Mouse (Mus musculus): ENCODE measurements around the gene Tmem205. TPM values are rescaled to one million over a fixed set of nuclear protein-coding genes. Genes with fewer than 3 reads are reported as not detected.
A peak's percentile ranks its signal among the peaks of the same experiment; 100 is the strongest.

Tmem205 gene
- 54.0 and 67.5 TPM in 2 replicates for polyA plus RNA-seq (2014; fragmentation: Nextera tagmentation; extraction: Ambion mirVana)

DNA sequence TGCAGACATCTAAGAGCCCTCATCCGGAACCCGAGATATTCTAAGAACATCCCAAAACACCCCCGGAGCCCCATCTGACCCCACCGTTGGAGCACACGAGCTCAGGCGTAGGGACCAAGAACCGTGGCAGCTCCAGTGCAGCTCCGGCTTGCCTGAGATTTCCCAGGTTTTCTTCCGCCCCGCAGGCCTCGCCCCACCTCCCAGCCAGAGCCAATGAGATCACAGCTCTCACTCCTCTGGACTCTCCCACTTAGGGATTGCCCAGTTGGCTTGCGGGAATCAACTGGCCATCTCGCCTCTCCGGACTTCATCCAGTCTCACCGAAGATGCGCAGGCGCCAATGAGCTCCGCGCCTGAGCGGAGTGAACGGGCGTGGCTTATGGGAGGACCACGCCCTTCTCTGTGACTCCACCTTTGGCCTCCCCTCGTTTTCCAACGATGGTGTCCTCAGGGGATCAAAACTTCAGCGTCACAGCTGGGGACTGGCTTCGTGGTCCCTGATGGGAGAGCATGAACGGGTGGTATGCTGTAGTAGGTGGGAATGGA is at the start of gene Tmem205, which contains the start of gene Ccdc159:
TSS of gene Tmem205 (minus strand) at position 349 of the 546 bp plus-strand sequence.
TSS of gene Ccdc159 (plus strand) at position 264 of the 546 bp plus-strand sequence.
- no peaks in the 10 kb centered on the region for H3K27me3 ChIP-seq (ENCODE audit: control insufficient read depth, insufficient read depth, low read length)
- peak within 1 kb of the TSS; percentile 51; the same call in 1 of the 2 replicates for H3K27ac ChIP-seq (ENCODE audit: low read depth, low read length)
- H3K4me1 ChIP-seq (ENCODE audit: control insufficient read depth, insufficient read depth, low read length), result peaks cover 9% of the 10 kb centered on the region
- H3K9me3 ChIP-seq (ENCODE audit: control insufficient read depth, low read length), result no peaks in the 10 kb centered on the region
- peak; percentile 98 for ATAC-seq (ENCODE audit: low FRiP score, low TSS enrichment)
- peak within 1 kb of the TSS; percentile 67 for H3K4me2 ChIP-seq (replicated peaks; ENCODE audit: low read depth, low read length)
- H3K9ac ChIP-seq (ENCODE audit: low read depth, low read length), result peak within 1 kb of the TSS; percentile 65
- peak within 1 kb of the TSS; percentile 46 for H3K4me3 ChIP-seq (ENCODE audit: low read length)
- under 1% methylated on average over 28 of the region's 28 CpGs for WGBS
- H3K36me3 ChIP-seq (ENCODE audit: control insufficient read depth, insufficient read depth, low read length), result no peaks in the 10 kb centered on the region; the same call in 1 of the 2 replicates

DNA sequence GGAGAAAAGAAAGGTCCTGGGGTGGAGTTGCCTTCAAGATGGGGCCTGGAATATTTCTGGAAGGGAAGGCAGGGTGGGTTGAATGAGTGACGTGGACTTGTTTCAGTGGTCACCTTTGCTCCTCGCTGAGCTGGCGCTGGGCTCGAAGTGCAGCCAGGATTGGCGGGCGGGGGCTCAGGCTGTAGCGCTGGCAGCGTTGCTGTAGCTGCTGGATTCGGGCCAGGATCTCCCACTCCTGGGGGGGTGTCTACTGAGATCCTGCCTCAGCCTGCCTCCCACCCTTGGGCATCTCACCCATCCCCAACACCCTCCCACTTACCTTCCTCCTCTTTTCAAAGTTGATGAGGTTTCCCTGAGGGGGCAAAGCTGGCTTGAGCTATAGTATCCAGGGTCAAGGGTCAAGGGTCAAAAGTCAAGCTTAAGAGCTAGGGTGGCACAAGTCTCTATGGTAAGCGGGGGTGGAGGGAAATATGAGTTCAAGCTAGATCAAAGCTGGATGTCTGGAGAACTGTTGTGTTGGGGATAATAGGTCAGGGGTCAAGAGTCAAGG is 49.3 kb upstream of the Tmem205 start:
- Histone ChIP-seq H3K27ac (ENCODE audit: low read depth, low read length) (no peak overlapping the region), H3K4me1 (ENCODE audit: control insufficient read depth, insufficient read depth, low read length) (no peaks in the 10 kb centered on the region), H3K36me3 (ENCODE audit: control insufficient read depth, insufficient read depth, low read length) (peaks cover 5% of the 10 kb centered on the region; the same call in 1 of the 2 replicates), H3K9ac (ENCODE audit: low read depth, low read length) (no peak overlapping the region), H3K4me2 (replicated peaks; ENCODE audit: low read depth, low read length) (no peak overlapping the region), H3K9me3 (ENCODE audit: control insufficient read depth, low read length) (no peaks in the 10 kb centered on the region), H3K4me3 (ENCODE audit: low read length) (no peak overlapping the region), H3K27me3 (ENCODE audit: control insufficient read depth, insufficient read depth, low read length) (no peaks in the 10 kb centered on the region)
- WGBS, result 88% methylated on average over 10 of the region's 10 CpGs
- ATAC-seq (ENCODE audit: low FRiP score, low TSS enrichment), result no peak

DNA sequence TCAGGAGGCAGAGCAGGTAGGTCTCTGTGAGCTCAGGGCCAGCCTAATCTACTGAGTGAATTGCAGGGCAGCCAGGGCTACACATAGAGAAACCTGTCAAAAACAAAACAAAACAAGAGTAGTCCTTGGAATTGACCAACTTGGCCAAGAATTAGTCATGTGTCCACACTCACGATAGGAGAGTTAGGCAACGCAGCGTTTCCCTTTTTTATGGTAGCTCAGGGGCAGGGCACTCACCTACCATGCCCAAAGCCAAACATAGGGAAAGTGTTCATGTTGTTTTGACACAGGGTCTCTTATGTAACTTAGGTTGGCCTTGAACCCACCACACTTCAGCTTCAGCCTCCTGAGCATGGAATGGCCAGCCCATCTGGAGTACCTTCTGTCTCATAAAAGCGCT is 41.9 kb upstream of the Tmem205 start:
- Histone ChIP-seq H3K9me3 (ENCODE audit: control insufficient read depth, low read length) (no peaks in the 10 kb centered on the region), H3K9ac (ENCODE audit: low read depth, low read length) (no peak overlapping the region), H3K4me2 (replicated peaks; ENCODE audit: low read depth, low read length) (no peak overlapping the region), H3K4me3 (ENCODE audit: low read length) (no peak overlapping the region), H3K27ac (ENCODE audit: low read depth, low read length) (no peak overlapping the region), H3K27me3 (ENCODE audit: control insufficient read depth, insufficient read depth, low read length) (no peaks in the 10 kb centered on the region), H3K36me3 (ENCODE audit: control insufficient read depth, insufficient read depth, low read length) (0 out of 2 replicates have a peak, but pooled peaks cover under 1% of the 10 kb centered on the region), H3K4me1 (ENCODE audit: control insufficient read depth, insufficient read depth, low read length) (no peaks in the 10 kb centered on the region)
- no peak for ATAC-seq (ENCODE audit: low FRiP score, low TSS enrichment)
- WGBS, result 86% methylated on average over 4 of the region's 4 CpGs

DNA sequence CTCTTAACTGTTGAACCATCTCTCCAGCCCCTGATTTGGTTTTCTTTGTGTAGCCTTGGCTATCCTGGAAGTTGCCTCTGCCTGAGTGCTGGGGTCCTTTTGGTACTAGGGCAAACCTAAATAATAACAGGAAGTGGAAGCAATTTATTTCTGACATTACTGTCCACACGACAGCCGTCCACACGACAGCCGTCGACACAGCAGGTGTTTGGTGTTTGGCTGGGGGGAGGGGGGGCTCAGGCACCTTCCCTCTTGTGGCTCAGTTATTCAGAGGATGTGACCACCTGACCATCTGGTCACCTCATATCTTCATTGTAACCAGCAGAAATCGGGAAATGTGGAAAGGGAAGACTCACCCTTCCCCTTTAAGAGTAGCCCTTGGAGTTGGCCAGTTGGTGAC is 41.5 kb upstream of the Tmem205 start:
- Histone ChIP-seq H3K4me1 (ENCODE audit: control insufficient read depth, insufficient read depth, low read length) (no peaks in the 10 kb centered on the region), H3K27me3 (ENCODE audit: control insufficient read depth, insufficient read depth, low read length) (no peaks in the 10 kb centered on the region), H3K36me3 (ENCODE audit: control insufficient read depth, insufficient read depth, low read length) (no peaks in the 10 kb centered on the region), H3K4me2 (replicated peaks; ENCODE audit: low read depth, low read length) (no peak overlapping the region), H3K27ac (ENCODE audit: low read depth, low read length) (no peak overlapping the region), H3K9ac (ENCODE audit: low read depth, low read length) (no peak overlapping the region), H3K4me3 (ENCODE audit: low read length) (no peak overlapping the region), H3K9me3 (ENCODE audit: control insufficient read depth, low read length) (no peaks in the 10 kb centered on the region)
- 52% methylated on average over 6 of the region's 6 CpGs for WGBS
- ATAC-seq (ENCODE audit: low FRiP score, low TSS enrichment), result no peak

DNA sequence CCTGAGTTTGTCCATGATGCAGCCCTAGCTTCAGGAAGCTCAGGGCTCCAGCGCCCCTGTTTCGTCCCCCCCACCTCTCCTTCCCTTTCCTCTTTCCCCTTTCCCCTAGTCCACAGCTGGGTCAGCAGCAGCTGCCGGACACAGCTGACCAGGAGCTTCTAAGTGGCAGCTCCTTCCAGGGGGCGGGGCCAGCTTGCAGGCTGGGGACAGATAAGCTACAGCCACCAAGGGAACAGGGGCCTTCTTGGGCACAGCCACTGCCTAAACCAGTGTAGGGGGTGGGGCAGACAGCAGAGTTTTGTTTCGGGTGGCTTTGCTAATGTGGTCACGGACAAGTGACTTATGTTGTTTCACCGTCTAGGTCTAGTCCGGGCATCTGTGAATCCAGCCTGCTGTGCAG is 36.1 kb upstream of the Tmem205 start, which contains the start of gene Epor:
TSS of gene Epor (minus strand) at position 90 of the 400 bp plus-strand sequence.
- Histone ChIP-seq H3K9ac (ENCODE audit: low read depth, low read length) (peak within 1 kb of the TSS; percentile 40; the same call in 1 of the 2 replicates), H3K27me3 (ENCODE audit: control insufficient read depth, insufficient read depth, low read length) (peaks cover 12% of the 10 kb centered on the region), H3K9me3 (ENCODE audit: control insufficient read depth, low read length) (no peaks in the 10 kb centered on the region), H3K4me1 (ENCODE audit: control insufficient read depth, insufficient read depth, low read length) (peaks cover 27% of the 10 kb centered on the region), H3K4me2 (replicated peaks; ENCODE audit: low read depth, low read length) (peak within 1 kb of the TSS; percentile 82), H3K4me3 (ENCODE audit: low read length) (peak within 1 kb of the TSS; percentile 51), H3K36me3 (ENCODE audit: control insufficient read depth, insufficient read depth, low read length) (no peaks in the 10 kb centered on the region), H3K27ac (ENCODE audit: low read depth, low read length) (no peak within 1 kb of the TSS)
- ATAC-seq (ENCODE audit: low FRiP score, low TSS enrichment), result peak; percentile 55
- 5% methylated on average over 8 of the region's 8 CpGs for WGBS

GRCm38 (mm10) chr9:21962416-21963059 is 35.2 kb upstream of the Tmem205 start:
- Histone ChIP-seq H3K4me2 (replicated peaks; ENCODE audit: low read depth, low read length) (peak overlapping the region; percentile 82), H3K27me3 (ENCODE audit: control insufficient read depth, insufficient read depth, low read length) (peaks cover 12% of the 10 kb centered on the region), H3K9ac (ENCODE audit: low read depth, low read length) (peak overlapping the region; percentile 47; the same call in 1 of the 2 replicates), H3K4me1 (ENCODE audit: control insufficient read depth, insufficient read depth, low read length) (peaks cover 27% of the 10 kb centered on the region), H3K36me3 (ENCODE audit: control insufficient read depth, insufficient read depth, low read length) (no peaks in the 10 kb centered on the region; the same call in 1 of the 2 replicates), H3K27ac (ENCODE audit: low read depth, low read length) (no peak overlapping the region), H3K4me3 (ENCODE audit: low read length) (peak overlapping the region; percentile 51), H3K9me3 (ENCODE audit: control insufficient read depth, low read length) (no peaks in the 10 kb centered on the region)
- 2% methylated on average over 34 of the region's 34 CpGs for WGBS
- peak; percentile 77 for ATAC-seq (ENCODE audit: low FRiP score, low TSS enrichment)

- Histone ChIP-seq H3K27ac (ENCODE audit: low read depth, low read length) (no peak overlapping the region), H3K9me3 (ENCODE audit: control insufficient read depth, low read length) (no peaks in the 10 kb centered on the region), H3K4me3 (ENCODE audit: low read length) (peak overlapping the region; percentile 51), H3K36me3 (ENCODE audit: control insufficient read depth, insufficient read depth, low read length) (no peaks in the 10 kb centered on the region; the same call in 1 of the 2 replicates), H3K4me2 (replicated peaks; ENCODE audit: low read depth, low read length) (peak overlapping the region; percentile 82), H3K4me1 (ENCODE audit: control insufficient read depth, insufficient read depth, low read length) (peaks cover 27% of the 10 kb centered on the region), H3K27me3 (ENCODE audit: control insufficient read depth, insufficient read depth, low read length) (peaks cover 12% of the 10 kb centered on the region), H3K9ac (ENCODE audit: low read depth, low read length) (peak overlapping the region; percentile 47; the same call in 1 of the 2 replicates)
- ATAC-seq (ENCODE audit: low FRiP score, low TSS enrichment), result peak; percentile 47; the same call in 1 of the 2 replicates
- whole genome bisulfite sequencing, result under 1% methylated on average over 14 of the region's 15 CpGs
Measured at GRCm38 (mm10) chr9:21962010-21962409, 34.7 kb upstream of the Tmem205 start.

DNA sequence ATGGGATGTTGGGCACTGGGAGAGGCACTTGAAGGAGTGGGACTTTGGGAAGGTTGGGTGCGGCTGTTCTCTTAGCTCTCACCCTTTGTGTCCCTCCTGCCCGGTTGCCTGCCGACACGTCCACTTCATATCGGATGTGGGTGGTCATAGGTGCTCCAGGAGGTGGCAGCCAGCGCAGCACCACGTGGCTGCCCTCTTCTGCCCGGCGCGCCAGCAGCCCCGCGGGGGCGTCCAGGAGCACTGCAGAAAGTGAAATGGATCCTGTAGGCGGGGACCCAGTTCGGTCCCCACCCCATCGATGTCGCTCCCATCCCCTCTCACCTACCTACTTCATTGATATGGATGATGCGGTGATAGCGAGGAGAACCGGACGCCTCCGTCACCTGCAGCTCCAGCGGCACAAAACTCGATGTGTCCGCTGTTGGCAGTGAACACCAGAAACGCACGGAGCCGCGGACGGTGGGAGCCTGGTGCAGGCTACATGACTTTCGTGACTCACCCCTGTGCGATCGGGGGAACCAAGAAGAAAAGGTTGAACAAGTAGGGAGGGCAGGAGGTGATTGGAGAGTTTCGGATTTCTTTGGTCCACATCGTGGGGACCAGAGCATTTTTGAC is 34.1 kb upstream of the Tmem205 start:
- no peaks in the 10 kb centered on the region for H3K9me3 ChIP-seq (ENCODE audit: control insufficient read depth, low read length)
- no peak overlapping the region for H3K27ac ChIP-seq (ENCODE audit: low read depth, low read length)
- no peak for ATAC-seq (ENCODE audit: low FRiP score, low TSS enrichment)
- peaks cover 12% of the 10 kb centered on the region for H3K27me3 ChIP-seq (ENCODE audit: control insufficient read depth, insufficient read depth, low read length)
- H3K4me1 ChIP-seq (ENCODE audit: control insufficient read depth, insufficient read depth, low read length), result peaks cover 29% of the 10 kb centered on the region
- H3K36me3 ChIP-seq (ENCODE audit: control insufficient read depth, insufficient read depth, low read length), result no peaks in the 10 kb centered on the region; the same call in 1 of the 2 replicates
- 1% methylated on average over 35 of the region's 35 CpGs for WGBS
- peak overlapping the region; percentile 51 for H3K4me3 ChIP-seq (ENCODE audit: low read length)
- H3K4me2 ChIP-seq (replicated peaks; ENCODE audit: low read depth, low read length), result peak overlapping the region; percentile 82
- H3K9ac ChIP-seq (ENCODE audit: low read depth, low read length), result peak overlapping the region; percentile 47; the same call in 1 of the 2 replicates

Data from kidney, embryonic 14.5 days (tissue).